Mouse (Mus musculus) ES-Bruce4 (cell line): ENCODE measurements at regions not wholly inside any gene's neighbourhood (a gene's known extent, or its start where the extent isn't known, plus 50 kb on each side); places are given as distances from the start of the nearest gene placed in this dataset.

Experiments used
- EP300 ChIP-seq: IDR thresholded peaks from 2 replicates; pipeline ENCODE4 v1.6.1; 2011; ENCODE audit warnings: low read depth, low read length; ENCODE audit not compliant: insufficient read depth
- POLR2A ChIP-seq: IDR thresholded peaks from one replicate; pipeline ENCODE4 v1.8.1; 2011; ENCODE audit warnings: low read length; ENCODE audit not compliant: insufficient read depth

DNA sequence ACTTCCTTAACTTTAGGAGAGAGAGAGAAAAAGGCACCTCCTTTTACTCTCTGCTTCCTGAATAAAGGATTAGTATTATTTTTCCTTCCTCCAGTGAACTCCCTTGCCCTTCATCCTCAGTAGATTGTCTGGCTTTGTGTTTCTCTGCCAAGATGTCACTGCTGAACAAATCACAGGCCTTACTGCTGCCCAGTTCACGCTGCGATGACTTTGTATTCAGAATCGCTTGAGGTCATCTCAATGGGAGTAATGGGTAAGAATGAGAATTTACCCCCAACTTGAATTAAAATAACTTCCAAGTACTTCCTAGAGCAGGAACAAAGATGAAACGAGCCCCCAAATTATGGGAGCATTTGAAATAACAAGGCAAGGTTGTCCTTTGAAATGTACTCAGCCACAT is 897.3 kb downstream of the 5730522E02Rik start:
- no peak for TF ChIP-seq POLR2A
- no peak for TF ChIP-seq EP300
